Comparison of ENCODE assay signal across 9 mouse cellular contexts in genomic region chr2:180334551-180334986, GRCm38 (mm10). TPM values are rescaled to one million over a fixed set of nuclear protein-coding genes. Genes with fewer than 3 reads are reported as not detected.
A peak's percentile ranks its signal among the peaks of the same experiment; 100 is the strongest.
DNase-seq lines count a peak whose midpoint lies in the region; ATAC-seq and TF ChIP-seq lines count a peak whose summit lies in the region.
"Had no signal": no experiment of that assay in that cellular context is flagged by ENCODE, and none has a peak within 500 bp of the region (broad histone marks: within the 10 kb centered on the region; RNA-seq: fewer than 3 reads in every experiment).

Gata5 (minus strand) TSS chr2:180334699.

- no peaks in the 10 kb centered on the region for H3K36me3 ChIP-seq in ES-Bruce4 (ENCODE audit: control insufficient read depth, insufficient read depth, low read length, poor library complexity, severe bottlenecking)
- no peaks in the 10 kb centered on the region for H3K36me3 ChIP-seq in embryonic facial prominence, embryonic 12.5 days
- H3K36me3 ChIP-seq in hindbrain, embryonic 13.5 days, result no peaks in the 10 kb centered on the region
- H3K36me3 ChIP-seq in limb, embryonic 15.5 days, result no peaks in the 10 kb centered on the region
- H3K36me3 ChIP-seq in midbrain, embryonic 16.5 days (ENCODE audit: control insufficient read depth, insufficient read depth, low read length), result no peaks in the 10 kb centered on the region

- peak within 1 kb of the TSS; percentile 54 for H3K4me3 ChIP-seq in ES-Bruce4 (ENCODE audit: low read depth, low read length)
- H3K4me3 ChIP-seq in embryonic facial prominence, embryonic 12.5 days, result peak within 1 kb of the TSS; percentile 36
- H3K4me3 ChIP-seq in hindbrain, embryonic 13.5 days, result peak within 1 kb of the TSS; percentile 34
- peak within 1 kb of the TSS; percentile 32 for H3K4me3 ChIP-seq in limb, embryonic 15.5 days
- H3K4me3 ChIP-seq in midbrain, embryonic 16.5 days (ENCODE audit: low read depth, low read length), result peak within 1 kb of the TSS; percentile 24

- no peak for TF ChIP-seq EP300 in ES-Bruce4 (IDR thresholded peaks at IDR 0.05; ENCODE audit: insufficient read depth, low read depth, low read length)

- no peaks in the 10 kb centered on the region for H3K9me3 ChIP-seq in ES-Bruce4 (replicated peaks; ENCODE audit: control insufficient read depth, insufficient read depth, low read length, poor library complexity, severe bottlenecking)
- H3K9me3 ChIP-seq in embryonic facial prominence, embryonic 12.5 days, result no peaks in the 10 kb centered on the region
- H3K9me3 ChIP-seq in hindbrain, embryonic 13.5 days, result no peaks in the 10 kb centered on the region
- no peaks in the 10 kb centered on the region for H3K9me3 ChIP-seq in limb, embryonic 15.5 days
- no peaks in the 10 kb centered on the region for H3K9me3 ChIP-seq in midbrain, embryonic 16.5 days (replicated peaks; ENCODE audit: control insufficient read depth, low read length, poor library complexity, severe bottlenecking)

- under 1% methylated on average over 33 of the region's 33 CpGs for WGBS in embryonic facial prominence, embryonic 12.5 days
- WGBS in hindbrain, embryonic 13.5 days, result under 1% methylated on average over 33 of the region's 33 CpGs
- under 1% methylated on average over 33 of the region's 33 CpGs for WGBS in limb, embryonic 15.5 days
- WGBS in midbrain, embryonic 16.5 days, result under 1% methylated on average over 33 of the region's 33 CpGs

- no peak for DNase-seq in cerebellum, postnatal 14 days

- peak; percentile 73; the same call in 1 of the 2 replicates for ATAC-seq in embryonic facial prominence, embryonic 12.5 days (ENCODE audit: insufficient number of reproducible peaks, insufficient read depth, low FRiP score, low TSS enrichment)
- no peak for ATAC-seq in hindbrain, embryonic 13.5 days (ENCODE audit: low FRiP score)
- no peak; the same call in 1 of the 2 replicates for ATAC-seq in limb, embryonic 15.5 days (ENCODE audit: insufficient number of reproducible peaks, low FRiP score, low TSS enrichment, low read depth)
- ATAC-seq in midbrain, embryonic 16.5 days, result no peak
- ATAC-seq in monocyte, adult 5-6 weeks (replicated peaks; ENCODE audit: insufficient number of reproducible peaks, low FRiP score, low TSS enrichment, poor library complexity, severe bottlenecking), result no peak
- no peak for ATAC-seq in CD4-positive, CD25-positive, alpha-beta regulatory T cell, adult 4 months

- H3K4me1 ChIP-seq in ES-Bruce4 (ENCODE audit: control insufficient read depth, insufficient read depth, low read length), result no peaks in the 10 kb centered on the region
- H3K4me1 ChIP-seq in embryonic facial prominence, embryonic 12.5 days, result peaks cover 14% of the 10 kb centered on the region
- H3K4me1 ChIP-seq in hindbrain, embryonic 13.5 days (replicated peaks), result peaks cover 15% of the 10 kb centered on the region
- H3K4me1 ChIP-seq in limb, embryonic 15.5 days, result peaks cover 16% of the 10 kb centered on the region
- H3K4me1 ChIP-seq in midbrain, embryonic 16.5 days (ENCODE audit: control insufficient read depth, insufficient read depth, low read length), result peaks cover 11% of the 10 kb centered on the region

- H3K27ac ChIP-seq in ES-Bruce4 (ENCODE audit: insufficient read depth, low read length), result no peak within 1 kb of the TSS
- no peak within 1 kb of the TSS for H3K27ac ChIP-seq in embryonic facial prominence, embryonic 12.5 days
- no peak within 1 kb of the TSS for H3K27ac ChIP-seq in hindbrain, embryonic 13.5 days
- H3K27ac ChIP-seq in limb, embryonic 15.5 days, result no peak within 1 kb of the TSS
- H3K27ac ChIP-seq in midbrain, embryonic 16.5 days (ENCODE audit: low read length), result no peak within 1 kb of the TSS

- H3K27me3 ChIP-seq in ES-Bruce4 (ENCODE audit: control insufficient read depth, insufficient read depth, low read length, poor library complexity, severe bottlenecking), result peaks cover 12% of the 10 kb centered on the region; the same call in 1 of the 2 replicates
- H3K27me3 ChIP-seq in embryonic facial prominence, embryonic 12.5 days, result peaks cover 73% of the 10 kb centered on the region
- H3K27me3 ChIP-seq in hindbrain, embryonic 13.5 days, result peaks cover 96% of the 10 kb centered on the region
- H3K27me3 ChIP-seq in limb, embryonic 15.5 days, result peaks cover 89% of the 10 kb centered on the region
- peaks cover 53% of the 10 kb centered on the region for H3K27me3 ChIP-seq in midbrain, embryonic 16.5 days (ENCODE audit: control insufficient read depth, insufficient read depth, low read depth, low read length)

- TF ChIP-seq CTCF in ES-Bruce4 (IDR thresholded peaks at IDR 0.05; ENCODE audit: low read depth, low read length), result no peak

- no peak for TF ChIP-seq POLR2A in ES-Bruce4 (IDR thresholded peaks at IDR 0.05; ENCODE audit: insufficient read depth, low read length)

- H3K9ac ChIP-seq in ES-Bruce4 (ENCODE audit: low read depth, poor library complexity, severe bottlenecking), result peak within 1 kb of the TSS; percentile 9
- H3K9ac ChIP-seq in embryonic facial prominence, embryonic 12.5 days, result peak within 1 kb of the TSS; percentile 40
- peak within 1 kb of the TSS; percentile 49; the same call in 1 of the 2 replicates for H3K9ac ChIP-seq in hindbrain, embryonic 13.5 days
- H3K9ac ChIP-seq in limb, embryonic 15.5 days, result 0 out of 2 replicates have a peak within 1 kb of the TSS, but pooled peaks have one; percentile 8
- no peak within 1 kb of the TSS for H3K9ac ChIP-seq in midbrain, embryonic 16.5 days (ENCODE audit: low read depth, low read length)

- peak within 1 kb of the TSS; percentile 67 for H3K4me2 ChIP-seq in embryonic facial prominence, embryonic 12.5 days (replicated peaks)
- H3K4me2 ChIP-seq in hindbrain, embryonic 13.5 days, result peak within 1 kb of the TSS; percentile 55
- H3K4me2 ChIP-seq in limb, embryonic 15.5 days, result peak within 1 kb of the TSS; percentile 56
- H3K4me2 ChIP-seq in midbrain, embryonic 16.5 days (ENCODE audit: low read length), result peak within 1 kb of the TSS; percentile 50

RNA-seq across cellular contexts. Expression of gene Gata5, which starts in this region (rescaled TPM):
- 0.53 TPM in 1 of 2 replicates, not detected in the other for polyA plus RNA-seq in ES-Bruce4 (2011; ENCODE audit: insufficient read depth, insufficient read length, low read depth, missing spikeins)
- polyA plus RNA-seq in embryonic facial prominence, embryonic 12.5 days (2016; fragmentation: Nextera tagmentation; extraction: Ambion mirVana), result 0.09 TPM in 2 replicates
- 0.05 TPM in 1 of 2 replicates, not detected in the other for polyA plus RNA-seq in hindbrain, embryonic 13.5 days (2015; fragmentation: Nextera tagmentation; extraction: Ambion mirVana)
- not detected in 2 replicates for polyA plus RNA-seq in limb, embryonic 15.5 days (2015; fragmentation: Nextera tagmentation; extraction: Ambion mirVana)
- polyA plus RNA-seq in midbrain, embryonic 16.5 days (2015; fragmentation: Nextera tagmentation; extraction: Ambion mirVana), result not detected in 2 replicates
- total RNA-seq in monocyte, adult 5-6 weeks (2017), result not detected in 3 replicates
- not detected for polyA plus RNA-seq in CD4-positive, CD25-positive, alpha-beta regulatory T cell, adult 4 months (2017; shearing (Covaris generic))
- total RNA-seq: MEL had no signal

Comparison
In these comparisons a context has a peak if more than half of its experiments do, and no peak if none do; other contexts are left out.
1. Peak in ATAC-seq, H3K4me3 ChIP-seq, H3K9ac ChIP-seq and H3K4me2 ChIP-seq in embryonic facial prominence, embryonic 12.5 days; RNA of the gene not detected or under 1 TPM.